Mouse (Mus musculus): ENCODE results near the gene Ubn1. TPM values are rescaled to one million over a fixed set of nuclear protein-coding genes. Genes with fewer than 3 reads are reported as not detected.

Ubn1 gene
- total RNA-seq, 2 experiments from 2014 or later = 25.7 to 39.5 TPM

DNA sequence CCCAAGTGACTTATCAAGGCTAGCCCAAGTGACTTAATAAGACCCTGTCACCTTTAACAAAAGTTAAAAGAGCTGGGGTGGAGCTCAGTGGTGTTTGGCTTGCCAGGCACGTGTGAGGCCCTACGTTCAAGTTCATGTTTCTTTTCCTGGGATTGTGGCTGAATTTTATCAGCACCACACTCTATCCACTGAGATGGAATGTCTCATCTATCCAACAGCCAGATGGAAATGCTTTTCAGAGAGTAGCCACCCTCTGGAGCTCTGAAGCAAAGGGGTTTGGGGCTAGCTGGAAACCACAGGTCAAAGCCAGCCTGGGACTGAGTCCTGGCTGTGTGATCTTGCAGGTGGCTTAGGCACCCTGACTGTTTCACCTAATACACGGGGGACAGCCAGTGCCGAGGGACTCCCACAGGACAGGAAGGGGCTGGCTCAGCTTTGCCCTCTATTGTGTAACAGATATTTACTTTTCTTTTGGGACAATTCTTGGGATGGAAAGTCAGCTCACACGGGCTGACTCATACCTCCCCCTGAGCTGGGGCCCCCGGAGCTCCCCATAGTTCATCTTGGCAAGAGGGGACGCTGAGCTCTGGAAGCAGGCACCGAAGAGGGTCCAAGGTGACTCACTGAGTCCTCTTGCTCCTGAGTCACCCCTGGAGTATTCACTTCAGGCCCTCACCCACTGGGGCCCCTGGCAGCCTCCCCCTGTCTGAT is 85.8 kb downstream of the Ubn1 start:
- no peak for ATAC-seq (ENCODE audit: poor library complexity, severe bottlenecking)

Other genes with a start within 250 kb of the Ubn1 start
- not detected in 2 replicates for gene 4930562C15Rik, start 214.6 kb upstream of the Ubn1 start, total RNA-seq (2015)
- gene 4930562C15Rik, start 214.6 kb upstream of the Ubn1 start, total RNA-seq (2017) = not detected in 2 replicates
- gene Ubald1, start 169.7 kb upstream of the Ubn1 start, total RNA-seq (2015) = 32.1 and 34.6 TPM in 2 replicates
- 11.3 and 18.3 TPM in 2 replicates for gene Ubald1, start 169.7 kb upstream of the Ubn1 start, total RNA-seq (2017)
- gene Mgrn1, start 163.8 kb upstream of the Ubn1 start, total RNA-seq (2015) = 30.4 and 33.0 TPM in 2 replicates
- gene Mgrn1, start 163.8 kb upstream of the Ubn1 start, total RNA-seq (2017) = 32.1 and 41.0 TPM in 2 replicates
- gene Nudt16l1, start 111.3 kb upstream of the Ubn1 start, total RNA-seq (2015) = 16.7 and 22.9 TPM in 2 replicates
- gene Nudt16l1, start 111.3 kb upstream of the Ubn1 start, total RNA-seq (2017) = 10.2 and 14.0 TPM in 2 replicates
- 13.7 and 15.0 TPM in 2 replicates for gene Anks3, start 85.9 kb upstream of the Ubn1 start, total RNA-seq (2015)
- 15.6 and 19.0 TPM in 2 replicates for gene Anks3, start 85.9 kb upstream of the Ubn1 start, total RNA-seq (2017)
- not detected in 2 replicates for gene Sept12, start 52.2 kb upstream of the Ubn1 start, total RNA-seq (2015)
- gene Sept12, start 52.2 kb upstream of the Ubn1 start, total RNA-seq (2017) = not detected in 2 replicates
- not detected in 2 replicates for gene Smim22, start 42.8 kb upstream of the Ubn1 start, total RNA-seq (2015)
- not detected in 2 replicates for gene Smim22, start 42.8 kb upstream of the Ubn1 start, total RNA-seq (2017)
- gene Rogdi, start 36.5 kb upstream of the Ubn1 start, total RNA-seq (2015) = 75.8 and 80.5 TPM in 2 replicates
- gene Rogdi, start 36.5 kb upstream of the Ubn1 start, total RNA-seq (2017) = 28.1 and 38.9 TPM in 2 replicates
- gene Glyr1, start 194 bp upstream of the Ubn1 start, total RNA-seq (2015) = 66.7 and 69.8 TPM in 2 replicates
- 100 and 112 TPM in 2 replicates for gene Glyr1, start 194 bp upstream of the Ubn1 start, total RNA-seq (2017)
- not detected in 2 replicates for gene Ppl, start 82.4 kb downstream of the Ubn1 start, total RNA-seq (2015)
- not detected in 2 replicates for gene Ppl, start 82.4 kb downstream of the Ubn1 start, total RNA-seq (2017)
- gene Sec14l5, start 97.1 kb downstream of the Ubn1 start, total RNA-seq (2015) = not detected in 2 replicates
- not detected in 2 replicates for gene Sec14l5, start 97.1 kb downstream of the Ubn1 start, total RNA-seq (2017)
- 42.5 and 43.5 TPM in 2 replicates for gene Nagpa, start 154.0 kb downstream of the Ubn1 start, total RNA-seq (2015)
- 74.9 and 76.1 TPM in 2 replicates for gene Nagpa, start 154.0 kb downstream of the Ubn1 start, total RNA-seq (2017)
- gene AU021092, start 172.2 kb downstream of the Ubn1 start, total RNA-seq (2015) = not detected in 2 replicates
- not detected in 2 replicates for gene AU021092, start 172.2 kb downstream of the Ubn1 start, total RNA-seq (2017)
- gene Alg1, start 183.6 kb downstream of the Ubn1 start, total RNA-seq (2015) = 13.7 and 19.5 TPM in 2 replicates
- 20.0 and 23.4 TPM in 2 replicates for gene Alg1, start 183.6 kb downstream of the Ubn1 start, total RNA-seq (2017)
- gene Eef2kmt, start 205.9 kb downstream of the Ubn1 start, total RNA-seq (2015) = 12.4 and 12.8 TPM in 2 replicates
- gene Eef2kmt, start 205.9 kb downstream of the Ubn1 start, total RNA-seq (2017) = 9.1 and 10.7 TPM in 2 replicates